14 mouse cellular contexts compared by ENCODE assay signal in genomic region chr8:98463375-98464030, GRCm38 (mm10).
DNase-seq lines count a peak whose midpoint lies in the region; ATAC-seq and TF ChIP-seq lines count a peak whose summit lies in the region.
"Had no signal": no experiment of that assay in that cellular context is flagged by ENCODE, and none has a peak within 500 bp of the region (broad histone marks: within the 10 kb centered on the region; RNA-seq: fewer than 3 reads in every experiment).

No protein-coding gene starts in this region.

- 23% methylated on average over 3 of the region's 3 CpGs for WGBS in forebrain, embryonic 13.5 days
- 14% methylated on average over 3 of the region's 3 CpGs for WGBS in forebrain, embryonic 15.5 days
- 42% methylated on average over 3 of the region's 3 CpGs for WGBS in neural tube, embryonic 12.5 days
- WGBS in neural tube, embryonic 15.5 days = 24% methylated on average over 3 of the region's 3 CpGs

- H3K36me3 ChIP-seq in forebrain, embryonic 13.5 days (ENCODE audit: poor library complexity, severe bottlenecking) = no peaks in the 10 kb centered on the region
- no peaks in the 10 kb centered on the region for H3K36me3 ChIP-seq in forebrain, embryonic 15.5 days
- H3K36me3 ChIP-seq in neural tube, embryonic 12.5 days = no peaks in the 10 kb centered on the region
- no peaks in the 10 kb centered on the region for H3K36me3 ChIP-seq in neural tube, embryonic 15.5 days
- H3K36me3 ChIP-seq: embryonic facial prominence, embryonic 13.5 days had no signal

- H3K27ac ChIP-seq in forebrain, embryonic 13.5 days = no peak overlapping the region; the same call in 1 of the 2 replicates
- no peak overlapping the region for H3K27ac ChIP-seq in forebrain, embryonic 15.5 days (replicated peaks)
- no peak overlapping the region for H3K27ac ChIP-seq in neural tube, embryonic 12.5 days
- no peak overlapping the region for H3K27ac ChIP-seq in neural tube, embryonic 15.5 days (replicated peaks)
- no peak overlapping the region for H3K27ac ChIP-seq in layer of hippocampus, adult 2 months
- H3K27ac ChIP-seq: embryonic facial prominence, embryonic 13.5 days; liver, embryonic 14.5 days had no signal

- no peaks in the 10 kb centered on the region for H3K4me1 ChIP-seq in forebrain, embryonic 13.5 days
- no peaks in the 10 kb centered on the region for H3K4me1 ChIP-seq in forebrain, embryonic 15.5 days
- no peaks in the 10 kb centered on the region for H3K4me1 ChIP-seq in neural tube, embryonic 12.5 days
- H3K4me1 ChIP-seq in neural tube, embryonic 15.5 days = no peaks in the 10 kb centered on the region
- H3K4me1 ChIP-seq: embryonic facial prominence, embryonic 13.5 days had no signal

- H3K4me2 ChIP-seq in forebrain, embryonic 13.5 days = no peak overlapping the region
- H3K4me2 ChIP-seq in forebrain, embryonic 15.5 days (replicated peaks) = no peak overlapping the region
- no peak overlapping the region for H3K4me2 ChIP-seq in neural tube, embryonic 12.5 days (replicated peaks)
- no peak overlapping the region for H3K4me2 ChIP-seq in neural tube, embryonic 15.5 days
- H3K4me2 ChIP-seq: embryonic facial prominence, embryonic 13.5 days had no signal

- H3K9me3 ChIP-seq in forebrain, embryonic 13.5 days (replicated peaks) = no peaks in the 10 kb centered on the region
- no peaks in the 10 kb centered on the region for H3K9me3 ChIP-seq in forebrain, embryonic 15.5 days
- H3K9me3 ChIP-seq in neural tube, embryonic 12.5 days = no peaks in the 10 kb centered on the region
- H3K9me3 ChIP-seq in neural tube, embryonic 15.5 days (replicated peaks) = no peaks in the 10 kb centered on the region
- H3K9me3 ChIP-seq: embryonic facial prominence, embryonic 13.5 days had no signal

- TF ChIP-seq CTCF in layer of hippocampus, adult 2 months (conservative IDR thresholded peaks at IDR 0.05) = no peak

- H3K9ac ChIP-seq in forebrain, embryonic 13.5 days = no peak overlapping the region
- no peak overlapping the region for H3K9ac ChIP-seq in forebrain, embryonic 15.5 days (replicated peaks)
- H3K9ac ChIP-seq in neural tube, embryonic 12.5 days = no peak overlapping the region
- no peak overlapping the region for H3K9ac ChIP-seq in neural tube, embryonic 15.5 days (replicated peaks)
- H3K9ac ChIP-seq: embryonic facial prominence, embryonic 13.5 days; liver, embryonic 14.5 days had no signal

- DNase-seq in forelimb bud, embryonic 11.5 days (ENCODE audit: low read depth, low spot score) = peak; percentile 32
- DNase-seq in left cerebral cortex, adult 9 months (ENCODE audit: low spot score in 2 of 2) = no peak
- DNase-seq in layer of hippocampus, adult 2 months (ENCODE audit: low spot score in 2 of 2) = no peak
- DNase-seq: adrenal gland, adult 8-10 months; cerebellum, adult 9-10 months; left cerebral cortex, postnatal 4 days; lung, postnatal 4 days had no signal

- no peak overlapping the region for H3K4me3 ChIP-seq in forebrain, embryonic 13.5 days
- H3K4me3 ChIP-seq in forebrain, embryonic 15.5 days = no peak overlapping the region
- H3K4me3 ChIP-seq in neural tube, embryonic 12.5 days = no peak overlapping the region
- no peak overlapping the region for H3K4me3 ChIP-seq in neural tube, embryonic 15.5 days (replicated peaks)
- no peak overlapping the region for H3K4me3 ChIP-seq in layer of hippocampus, adult 2 months
- H3K4me3 ChIP-seq: embryonic facial prominence, embryonic 13.5 days had no signal

- H3K27me3 ChIP-seq in forebrain, embryonic 13.5 days = no peaks in the 10 kb centered on the region
- no peaks in the 10 kb centered on the region for H3K27me3 ChIP-seq in forebrain, embryonic 15.5 days
- H3K27me3 ChIP-seq in neural tube, embryonic 12.5 days (replicated peaks) = no peaks in the 10 kb centered on the region
- no peaks in the 10 kb centered on the region for H3K27me3 ChIP-seq in neural tube, embryonic 15.5 days (replicated peaks)
- H3K27me3 ChIP-seq: embryonic facial prominence, embryonic 13.5 days; Patski had no signal

- peak; percentile 62; the same call in 1 of the 2 replicates for ATAC-seq in forebrain, embryonic 13.5 days
- no peak for ATAC-seq in forebrain, embryonic 15.5 days (replicated peaks)
- ATAC-seq in neural tube, embryonic 12.5 days (ENCODE audit: low FRiP score, low read depth) = peak; percentile 41
- ATAC-seq in neural tube, embryonic 15.5 days (ENCODE audit: low FRiP score) = no peak
- ATAC-seq: Patski had no signal

Comparison
In these comparisons a context has a peak if more than half of its experiments do, and no peak if none do; other contexts are left out.
1. ATAC-seq: peak in forebrain, embryonic 13.5 days (single experiment) and neural tube, embryonic 12.5 days (single experiment); none in forebrain, embryonic 15.5 days (single experiment) and neural tube, embryonic 15.5 days (single experiment).